Mouse (Mus musculus): ENCODE data around the gene Nek11. TPM values are rescaled to one million over a fixed set of nuclear protein-coding genes. Genes with fewer than 3 reads are reported as not detected.

Nek11 gene
- 0.14 and 0.44 TPM in 2 replicates for polyA plus RNA-seq (2015; fragmentation: Nextera tagmentation; extraction: Ambion mirVana)

GRCm38 (mm10) chr9:105395218-105395627 is at the start of gene Nek11, which contains the start of gene Aste1:
Gene Nek11, minus strand, starts transcription at chr9:105395524.
Gene Aste1, plus strand, starts transcription at chr9:105395392.

DNA sequence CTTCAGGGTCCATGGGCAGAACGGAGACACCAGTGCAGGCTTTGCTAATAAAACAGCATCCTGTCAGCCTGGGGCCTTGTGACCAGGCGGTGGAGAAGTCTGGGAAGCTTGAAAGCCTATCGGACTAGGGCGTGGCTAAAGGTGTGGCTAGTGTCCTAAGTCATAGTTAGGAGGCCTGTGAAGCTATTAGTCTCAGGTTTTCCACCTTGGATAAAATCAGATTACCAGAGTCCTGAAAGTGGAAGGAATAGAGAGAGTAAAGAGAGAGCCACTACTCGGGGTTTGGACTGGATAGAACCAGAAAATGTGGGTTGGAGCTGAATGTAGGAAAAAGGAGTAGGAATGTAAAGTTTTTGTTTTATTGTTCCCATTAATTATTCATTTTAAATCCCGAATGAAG is 250.3 kb downstream of the Nek11 start, which contains the start of gene 1700080E11Rik:
TSS of gene 1700080E11Rik (minus strand) at position 101 of the 400 bp plus-strand sequence.

GRCm38 (mm10) chr9:105131253-105132001 is 263.9 kb downstream of the Nek11 start, which contains the start of gene Nudt16:
Gene Nudt16, minus strand, starts transcription at chr9:105131824.

Other genes with a start within 250 kb of the Nek11 start
- 7.1 and 11.1 TPM in 2 replicates for gene Aste1, start 132 bp downstream of the Nek11 start, polyA plus RNA-seq (2015; fragmentation: Nextera tagmentation; extraction: Ambion mirVana)
- gene Atp2c1, start 131.8 kb upstream of the Nek11 start, polyA plus RNA-seq (2015; fragmentation: Nextera tagmentation; extraction: Ambion mirVana), result 29.0 and 30.9 TPM in 2 replicates
- 14.2 and 16.4 TPM in 2 replicates for gene Pik3r4, start 247.5 kb upstream of the Nek11 start, polyA plus RNA-seq (2015; fragmentation: Nextera tagmentation; extraction: Ambion mirVana)